Mouse (Mus musculus) forebrain, embryonic 11.5 days (tissue): ENCODE results near the gene Ghdc. TPM values are rescaled to one million over a fixed set of nuclear protein-coding genes. Genes with fewer than 3 reads are reported as not detected.

Experiments
- ATAC-seq: fragments of 200-750 bp; cut with Nextera tagmentation; replicated peaks from 2 replicates; pipeline ENCODE4 v1.8.0; 2017; ENCODE audit warnings: moderate TSS enrichment; ENCODE audit not compliant: low FRiP score
- DNase-seq: peaks from one replicate; pipeline ENCODE4 v3.0.0-alpha.2; 2017; ENCODE audit warnings: low spot score
- H3K27ac ChIP-seq: fragments of 300-500 bp; sonication (generic); 2 replicates; pipeline ENCODE4 v1.5.1; 2014; ENCODE audit warnings: low read depth, low read length
- H3K27me3 ChIP-seq: fragments of 300-500 bp; sonication (generic); 2 replicates; pipeline ENCODE4 v1.6.1; 2014; ENCODE audit warnings: mild to moderate bottlenecking, low read length, mixed read lengths; ENCODE audit not compliant: control insufficient read depth, insufficient read depth
- H3K36me3 ChIP-seq: fragments of 300-500 bp; sonication (generic); 2 replicates; pipeline ENCODE4 v1.6.1; 2014; ENCODE audit warnings: mild to moderate bottlenecking, low read length, moderate library complexity, mixed read lengths; ENCODE audit not compliant: control insufficient read depth, insufficient read depth
- H3K4me1 ChIP-seq: fragments of 300-500 bp; sonication (generic); replicated peaks from 2 replicates; pipeline ENCODE4 v1.6.1; 2014; ENCODE audit warnings: low read length, mixed read lengths; ENCODE audit not compliant: control insufficient read depth, insufficient read depth
- H3K4me2 ChIP-seq: fragments of 300-500 bp; sonication (generic); 2 replicates; pipeline ENCODE4 v1.6.1; 2014; ENCODE audit warnings: low read depth, mild to moderate bottlenecking, low read length, moderate library complexity, mixed read lengths; ENCODE audit not compliant: severe bottlenecking
- H3K4me3 ChIP-seq: fragments of 300-500 bp; sonication (generic); 2 replicates; pipeline ENCODE4 v1.5.1; 2014; ENCODE audit warnings: low read depth, low read length
- H3K9ac ChIP-seq: fragments of 300-500 bp; sonication (generic); 2 replicates; pipeline ENCODE4 v1.6.1; 2014; ENCODE audit warnings: low read length
- H3K9me3 ChIP-seq: fragments of 300-500 bp; sonication (generic); 2 replicates; pipeline ENCODE4 v1.6.1; 2016; ENCODE audit warnings: low read length, mixed read lengths; ENCODE audit not compliant: control insufficient read depth
- WGBS: fragments of 180-500 bp; shearing (Covaris S2); extraction: QIAGEN DNeasy Blood & Tissue Kit; methylation state at CpG from one replicate; pipeline ENCODE4 v1.1.7; 2014; 5-methylcytosine and 5-hydroxymethylcytosine counted together
- polyA plus RNA-seq: library from polyadenylated mRNA; unstranded; fragments of >200 nt; fragmentation: Nextera tagmentation; extraction: Ambion mirVana; gene quantifications from 2 replicates; pipeline ENCODE4 v1.2.1, GENCODE M21; 2014

Ghdc gene
- polyA plus RNA-seq, 1 experiment from 2014 or later: 2.1 TPM

DNA sequence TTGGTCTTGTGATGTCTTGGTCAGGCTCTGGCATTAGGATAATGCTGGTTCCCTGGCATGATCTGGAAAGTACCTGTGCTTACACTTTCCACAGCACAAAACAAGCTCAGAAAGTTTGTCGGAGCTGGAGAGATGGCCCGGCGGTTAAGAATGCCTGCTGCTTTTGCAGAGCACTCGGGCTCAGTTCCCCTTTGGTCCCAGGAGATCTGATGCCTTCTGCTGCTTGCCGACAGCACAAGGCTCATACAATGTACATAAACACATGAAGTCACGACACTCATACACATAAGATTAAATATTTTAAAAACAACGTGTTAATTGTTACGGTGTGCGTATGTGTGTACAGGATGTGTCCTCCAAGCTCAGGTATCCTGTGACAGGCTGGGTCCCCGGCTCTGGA lies 5.2 kb upstream of the Ghdc start:
- Histone ChIP-seq H3K9me3 (no peaks in the 10 kb centered on the region), H3K4me2 (no peak overlapping the region), H3K4me3 (no peak overlapping the region), H3K27me3 (no peaks in the 10 kb centered on the region), H3K9ac (no peak overlapping the region), H3K4me1 (no peaks in the 10 kb centered on the region), H3K36me3 (no peaks in the 10 kb centered on the region), H3K27ac (no peak overlapping the region)
- WGBS: 85% methylated on average over 10 of the region's 10 CpGs
- DNase-seq (no peak), ATAC-seq (no peak)

DNA sequence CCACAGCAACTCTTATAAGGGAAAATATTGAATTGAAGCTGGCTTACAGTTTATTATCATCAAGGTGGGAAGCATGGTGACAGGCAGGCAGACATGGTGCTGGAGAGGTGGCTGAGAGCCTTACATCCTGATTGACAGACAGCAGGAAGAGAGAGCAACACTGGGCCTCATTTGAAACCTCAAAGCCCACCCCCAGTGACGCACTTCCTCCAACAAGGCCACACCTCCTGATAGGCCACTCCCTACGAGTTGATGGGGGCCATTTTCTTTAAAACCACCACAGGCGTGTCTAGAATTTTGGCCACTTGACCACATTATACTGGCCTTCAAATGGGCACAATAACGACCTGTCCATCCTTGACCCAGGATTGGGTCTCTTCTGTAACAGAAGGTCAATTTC lies 3.5 kb upstream of the Ghdc start:
- WGBS: 76% methylated on average over 4 of the region's 4 CpGs
- H3K9ac ChIP-seq: no peak overlapping the region
- no peaks in the 10 kb centered on the region for H3K4me1 ChIP-seq
- no peak overlapping the region for H3K4me2 ChIP-seq
- H3K27ac ChIP-seq: no peak overlapping the region
- no peaks in the 10 kb centered on the region for H3K36me3 ChIP-seq
- H3K27me3 ChIP-seq: no peaks in the 10 kb centered on the region
- no peaks in the 10 kb centered on the region for H3K9me3 ChIP-seq
- DNase-seq (no peak), ATAC-seq (no peak)
- H3K4me3 ChIP-seq: no peak overlapping the region

DNA sequence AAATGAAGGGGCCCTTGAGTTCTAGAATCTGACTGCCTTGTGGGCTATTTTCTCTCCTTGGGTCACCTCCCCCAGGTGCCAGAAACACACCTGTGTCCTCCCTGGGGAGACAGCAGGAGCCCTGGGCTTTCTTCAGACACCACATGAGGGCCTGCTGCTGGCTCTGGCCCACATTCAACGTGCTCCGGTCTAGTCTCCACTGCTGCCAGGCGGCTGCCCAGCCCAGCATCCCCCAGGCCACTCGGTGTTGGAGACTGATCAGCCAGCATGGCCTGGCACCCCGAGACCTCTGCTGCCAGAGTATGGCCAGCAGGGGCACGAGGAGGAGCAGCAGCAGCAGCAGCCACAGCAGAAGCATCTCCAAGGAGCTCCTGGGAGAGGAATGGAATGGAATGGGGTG lies 777 bp downstream of the Ghdc start:
- DNase-seq (no peak), ATAC-seq (no peak)
- Histone ChIP-seq H3K27me3 (no peaks in the 10 kb centered on the region), H3K4me2 (peak overlapping the region; percentile 48; the same call in 1 of the 2 replicates), H3K4me1 (no peaks in the 10 kb centered on the region), H3K4me3 (peak overlapping the region; percentile 6; the same call in 1 of the 2 replicates), H3K27ac (no peak overlapping the region), H3K9me3 (no peaks in the 10 kb centered on the region), H3K36me3 (no peaks in the 10 kb centered on the region), H3K9ac (no peak overlapping the region)
- whole genome bisulfite sequencing: 54% methylated on average over 6 of the region's 6 CpGs

DNA sequence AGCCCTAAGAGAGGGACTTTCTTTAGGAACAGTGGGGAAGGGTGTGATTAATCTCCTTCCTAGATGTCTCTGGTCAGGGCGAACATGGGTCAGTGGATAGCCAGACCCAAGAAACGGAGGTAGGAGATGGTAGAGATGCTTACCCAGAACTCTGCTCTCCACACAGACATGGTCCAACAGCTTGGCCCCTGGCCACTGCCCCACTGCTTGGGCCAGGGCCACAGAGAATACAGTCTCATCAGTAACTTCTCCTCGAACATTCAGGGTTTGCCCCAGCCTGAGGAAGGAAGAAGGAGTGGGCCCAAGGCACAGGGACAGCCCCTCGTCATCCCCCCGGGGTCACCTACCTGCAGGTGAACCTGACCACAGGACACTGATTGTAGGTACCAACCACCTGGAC lies 2.9 kb downstream of the Ghdc start:
- no peak overlapping the region for H3K9ac ChIP-seq
- H3K4me3 ChIP-seq: no peak overlapping the region
- H3K4me2 ChIP-seq: no peak overlapping the region
- no peak overlapping the region for H3K27ac ChIP-seq
- no peaks in the 10 kb centered on the region for H3K36me3 ChIP-seq
- WGBS: 90% methylated on average over 5 of the region's 5 CpGs
- no peaks in the 10 kb centered on the region for H3K9me3 ChIP-seq
- no peaks in the 10 kb centered on the region for H3K4me1 ChIP-seq
- no peaks in the 10 kb centered on the region for H3K27me3 ChIP-seq
- DNase-seq (no peak), ATAC-seq (no peak)

DNA sequence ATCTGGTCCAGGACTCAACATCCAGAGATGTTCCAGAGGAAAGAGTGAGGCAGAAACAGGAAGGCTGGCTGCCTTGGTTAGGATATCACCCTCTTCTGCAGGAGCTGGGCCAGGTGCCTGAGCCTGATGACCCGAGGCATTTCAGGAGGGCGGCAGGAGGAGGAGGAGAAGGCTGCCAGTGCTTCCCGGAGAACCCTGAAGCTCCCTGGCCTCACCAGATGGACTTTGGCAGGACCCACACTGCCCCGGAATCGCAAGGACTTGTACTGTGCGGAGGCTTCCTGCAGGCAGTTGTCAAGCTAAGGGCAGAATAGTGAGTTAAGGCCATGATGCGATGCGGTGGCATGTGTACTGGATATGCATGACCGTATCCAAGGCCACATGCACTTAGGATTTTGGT lies 4.0 kb downstream of the Ghdc start:
- Histone ChIP-seq H3K9ac (no peak overlapping the region), H3K4me1 (no peaks in the 10 kb centered on the region), H3K4me2 (no peak overlapping the region), H3K27ac (no peak overlapping the region), H3K36me3 (no peaks in the 10 kb centered on the region), H3K27me3 (no peaks in the 10 kb centered on the region; the same call in 1 of the 2 replicates), H3K9me3 (no peaks in the 10 kb centered on the region), H3K4me3 (no peak overlapping the region)
- no peak for DNase-seq
- no peak for ATAC-seq
- 90% methylated on average over 9 of the region's 9 CpGs for whole genome bisulfite sequencing

DNA sequence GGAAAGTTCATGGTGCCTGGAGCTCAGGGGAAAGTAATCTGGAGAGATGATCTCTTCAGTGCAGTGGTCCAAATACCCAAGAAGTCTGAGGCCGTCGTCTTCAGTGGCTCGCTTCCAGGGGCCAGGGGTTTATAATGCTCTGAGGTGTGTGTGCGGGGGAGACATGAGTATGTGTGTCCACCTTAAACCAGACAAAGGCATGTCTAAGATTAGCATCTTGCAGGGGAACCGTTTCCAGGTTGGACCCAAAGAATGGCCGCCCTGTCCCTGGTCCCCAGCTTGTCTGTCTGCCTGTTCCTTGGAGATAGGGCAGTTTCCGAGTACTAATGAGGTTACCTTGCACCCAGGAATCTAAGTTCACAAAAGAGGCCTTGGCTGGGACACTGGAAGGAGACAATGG lies 7.9 kb downstream of the Ghdc start, which contains the start of gene Hcrt:
TSS of gene Hcrt (minus strand) at position 101 of the 400 bp plus-strand sequence.
- no peak for DNase-seq
- Histone ChIP-seq H3K9ac (peak within 1 kb of the TSS; percentile 63), H3K4me2 (peak within 1 kb of the TSS; percentile 85), H3K4me3 (peak within 1 kb of the TSS; percentile 35), H3K27ac (no peak within 1 kb of the TSS), H3K4me1 (peaks cover 8% of the 10 kb centered on the region; the same call in 1 of the 2 replicates), H3K27me3 (peaks cover 13% of the 10 kb centered on the region), H3K36me3 (no peaks in the 10 kb centered on the region), H3K9me3 (no peaks in the 10 kb centered on the region)
- ATAC-seq: no peak
- WGBS: 89% methylated on average over 7 of the region's 7 CpGs

DNA sequence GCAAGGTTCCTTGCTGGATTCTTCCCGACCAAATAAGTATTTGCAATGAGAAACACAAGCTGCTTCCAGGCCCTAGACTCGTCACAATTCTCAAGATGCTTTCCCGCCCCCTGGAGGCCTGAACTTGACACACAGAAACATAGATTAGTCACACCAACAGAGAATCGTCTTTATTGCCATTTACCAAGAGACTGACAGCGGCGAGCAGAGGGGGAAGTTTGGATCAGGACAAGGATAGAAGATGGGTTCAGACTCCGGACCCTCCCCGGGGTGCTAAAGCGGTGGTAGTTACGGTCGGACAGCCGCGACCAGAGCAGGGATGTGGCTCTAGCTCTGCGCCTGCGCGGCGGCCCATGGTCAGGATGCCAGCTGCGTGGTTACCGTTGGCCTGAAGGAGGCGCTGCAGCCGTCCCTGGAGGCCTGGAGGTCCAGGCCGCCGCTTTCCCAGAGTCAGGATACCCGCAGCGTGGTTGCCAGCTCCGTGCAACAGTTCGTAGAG lies 9.2 kb downstream of the Ghdc start:
- Histone ChIP-seq H3K27ac (no peak overlapping the region), H3K4me3 (peak overlapping the region; percentile 35), H3K36me3 (no peaks in the 10 kb centered on the region), H3K9ac (peak overlapping the region; percentile 63), H3K27me3 (peaks cover 13% of the 10 kb centered on the region), H3K4me2 (peak overlapping the region; percentile 85), H3K9me3 (no peaks in the 10 kb centered on the region), H3K4me1 (peaks cover 8% of the 10 kb centered on the region; the same call in 1 of the 2 replicates)
- ATAC-seq (peak; percentile 75), DNase-seq (peak; percentile 94)
- WGBS: under 1% methylated on average over 27 of the region's 27 CpGs

DNA sequence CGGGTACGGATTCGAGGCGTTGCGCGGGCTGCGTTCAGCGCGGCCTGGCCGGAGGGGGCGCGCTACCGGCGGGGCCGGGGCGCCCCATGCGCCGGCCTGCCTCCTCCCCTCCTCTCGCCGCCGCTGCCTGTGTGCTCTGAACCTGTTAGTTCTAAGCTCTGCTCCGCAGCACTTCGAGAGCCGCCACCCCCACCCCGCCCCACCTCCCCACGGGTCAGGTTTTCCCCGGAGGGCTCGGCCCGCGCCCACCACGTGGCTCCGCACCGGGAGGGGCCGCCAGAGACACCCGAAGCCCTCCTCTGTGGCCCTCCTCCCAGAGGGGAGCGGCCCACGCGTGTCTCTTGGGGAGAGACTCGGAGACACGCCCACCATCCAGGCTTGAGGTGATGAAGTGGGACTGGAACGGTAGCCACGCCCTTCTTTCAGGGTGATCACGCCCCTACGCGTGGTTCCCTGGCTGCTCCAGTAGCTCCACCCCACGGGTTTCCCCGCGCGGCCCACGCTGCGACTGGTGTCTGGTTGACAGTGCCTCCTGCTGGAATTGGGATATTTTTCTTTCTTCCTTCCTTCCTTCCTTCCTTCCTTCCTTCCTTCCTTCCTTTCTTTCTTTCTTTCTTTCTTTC lies 11.0 kb downstream of the Ghdc start, which contains the start of gene Kcnh4:
TSS of gene Kcnh4 (minus strand) at position 332 of the 623 bp plus-strand sequence.
- Histone ChIP-seq H3K4me3 (peak within 1 kb of the TSS; percentile 35), H3K4me2 (peak within 1 kb of the TSS; percentile 83), H3K27ac (no peak within 1 kb of the TSS), H3K9me3 (no peaks in the 10 kb centered on the region), H3K9ac (peak within 1 kb of the TSS; percentile 45), H3K27me3 (peaks cover 13% of the 10 kb centered on the region), H3K36me3 (no peaks in the 10 kb centered on the region), H3K4me1 (peaks cover 8% of the 10 kb centered on the region; the same call in 1 of the 2 replicates)
- under 1% methylated on average over 49 of the region's 51 CpGs for whole genome bisulfite sequencing
- peak; percentile 31; the same call in 1 of the 2 replicates for ATAC-seq
- DNase-seq: peak; percentile 72
